Mouse (Mus musculus) stomach, embryonic 15.5 days (tissue): ENCODE results near the gene Auts2. TPM values are rescaled to one million over a fixed set of nuclear protein-coding genes. Genes with fewer than 3 reads are reported as not detected.

Source experiments
- ATAC-seq: fragments of 200-750 bp; cut with Nextera tagmentation; 2 replicates; pipeline ENCODE4 v1.8.0; 2017; ENCODE audit warnings: low read depth, moderate number of reproducible peaks, moderate TSS enrichment; ENCODE audit not compliant: insufficient read depth, low FRiP score
- H3K27ac ChIP-seq: fragments of 300-500 bp; sonication (generic); 2 replicates; pipeline ENCODE4 v1.5.1; 2015; ENCODE audit warnings: mild to moderate bottlenecking, inconsistent platforms
- H3K27me3 ChIP-seq: fragments of 300-500 bp; sonication (generic); replicated peaks from 2 replicates; pipeline ENCODE4 v1.6.1; 2015; ENCODE audit warnings: inconsistent platforms
- H3K36me3 ChIP-seq: fragments of 300-500 bp; sonication (generic); 2 replicates; pipeline ENCODE4 v1.6.1; 2015; ENCODE audit warnings: inconsistent platforms
- H3K4me1 ChIP-seq: fragments of 300-500 bp; sonication (generic); 2 replicates; pipeline ENCODE4 v1.6.1; 2015; ENCODE audit warnings: inconsistent platforms
- H3K4me2 ChIP-seq: fragments of 300-500 bp; sonication (generic); 2 replicates; pipeline ENCODE4 v1.6.1; 2015; ENCODE audit warnings: mild to moderate bottlenecking, inconsistent platforms
- H3K4me3 ChIP-seq: fragments of 300-500 bp; sonication (generic); replicated peaks from 2 replicates; pipeline ENCODE4 v1.5.1; 2015; ENCODE audit warnings: inconsistent platforms
- H3K9ac ChIP-seq: fragments of 300-500 bp; sonication (generic); 2 replicates; pipeline ENCODE4 v1.6.1; 2015; ENCODE audit warnings: inconsistent platforms
- H3K9me3 ChIP-seq: fragments of 300-500 bp; sonication (generic); 2 replicates; pipeline ENCODE4 v1.6.1; 2016; ENCODE audit warnings: inconsistent platforms
- whole genome bisulfite sequencing: fragments of 180-500 bp; shearing (Covaris S2); methylation state at CpG from one replicate; pipeline ENCODE4 v1.1.7; 2015; 5-methylcytosine and 5-hydroxymethylcytosine counted together
- polyA plus RNA-seq: library from polyadenylated mRNA; unstranded; fragments of >200 nt; fragmentation: Nextera tagmentation; extraction: Ambion mirVana; gene quantifications from 2 replicates; pipeline ENCODE4 v1.2.1, GENCODE M21; 2015

The Auts2 gene
- polyA plus RNA-seq, 1 experiment from 2014 or later = 25.5 TPM

DNA sequence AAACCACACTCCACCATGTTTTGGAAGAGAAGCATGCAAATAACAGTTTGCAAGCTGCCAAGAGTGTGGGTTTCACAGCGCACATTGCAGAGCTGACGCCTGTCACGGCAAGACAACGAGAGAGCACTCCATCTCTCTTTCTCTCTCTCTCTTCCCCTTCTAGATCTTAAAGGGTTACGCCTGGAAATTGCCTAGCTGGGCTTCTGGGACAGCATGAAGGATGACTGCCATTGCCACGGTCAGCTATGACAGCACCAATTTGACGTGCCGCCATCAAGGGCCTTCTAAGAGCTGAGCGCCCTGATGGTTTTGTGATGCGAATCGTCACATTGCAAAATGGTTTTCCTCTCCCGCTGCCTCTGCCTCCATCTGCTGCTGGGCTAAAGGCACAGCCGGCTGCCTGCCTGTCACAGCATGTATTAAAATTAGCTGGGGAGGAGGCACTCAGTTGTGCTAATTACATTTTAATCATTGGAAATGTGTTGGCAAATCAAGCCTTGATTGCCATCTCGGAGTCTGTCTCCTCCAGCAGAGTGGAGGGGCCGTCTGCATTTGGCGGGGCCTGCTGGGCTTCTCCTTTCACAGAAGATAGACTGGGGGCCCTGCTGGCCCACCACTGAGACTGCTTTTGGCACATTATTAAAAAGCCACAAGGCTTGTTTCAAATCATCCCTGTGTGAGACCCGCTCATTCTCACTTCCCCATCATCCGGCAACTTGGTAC is 748.6 kb downstream of the Auts2 start:
- no peak overlapping the region for H3K27ac ChIP-seq
- H3K9ac ChIP-seq = no peak overlapping the region
- no peaks in the 10 kb centered on the region for H3K36me3 ChIP-seq
- no peak overlapping the region for H3K4me2 ChIP-seq
- no peaks in the 10 kb centered on the region for H3K27me3 ChIP-seq
- H3K9me3 ChIP-seq = no peaks in the 10 kb centered on the region
- H3K4me3 ChIP-seq = no peak overlapping the region
- no peaks in the 10 kb centered on the region for H3K4me1 ChIP-seq
- 61% methylated on average over 18 of the region's 18 CpGs for WGBS
- no peak for ATAC-seq

DNA sequence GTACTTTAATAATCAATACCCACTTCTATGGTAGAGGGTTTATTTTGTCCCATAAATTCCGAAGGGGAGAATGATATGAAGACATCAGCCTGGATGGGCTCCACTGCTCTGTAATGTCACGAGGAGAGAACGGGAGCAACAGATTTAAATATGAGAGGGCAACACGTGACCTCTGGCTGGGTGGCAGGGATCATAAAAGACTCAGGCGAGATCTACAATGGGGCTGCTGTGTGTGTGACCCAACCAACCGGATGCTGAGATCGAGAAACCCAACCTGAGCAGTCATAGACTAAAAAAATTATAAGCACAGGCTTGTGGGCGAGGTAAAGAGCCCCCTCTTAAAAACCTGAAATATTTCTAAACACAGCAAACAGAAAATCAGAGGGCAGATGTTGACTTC is 753.5 kb downstream of the Auts2 start:
- no peak overlapping the region for H3K4me2 ChIP-seq
- WGBS = 57% methylated on average over 8 of the region's 8 CpGs
- H3K9ac ChIP-seq = no peak overlapping the region
- H3K9me3 ChIP-seq = no peaks in the 10 kb centered on the region
- H3K4me1 ChIP-seq = no peaks in the 10 kb centered on the region
- H3K4me3 ChIP-seq = no peak overlapping the region
- H3K27ac ChIP-seq = no peak overlapping the region
- no peaks in the 10 kb centered on the region for H3K27me3 ChIP-seq
- ATAC-seq = no peak
- H3K36me3 ChIP-seq = no peaks in the 10 kb centered on the region

DNA sequence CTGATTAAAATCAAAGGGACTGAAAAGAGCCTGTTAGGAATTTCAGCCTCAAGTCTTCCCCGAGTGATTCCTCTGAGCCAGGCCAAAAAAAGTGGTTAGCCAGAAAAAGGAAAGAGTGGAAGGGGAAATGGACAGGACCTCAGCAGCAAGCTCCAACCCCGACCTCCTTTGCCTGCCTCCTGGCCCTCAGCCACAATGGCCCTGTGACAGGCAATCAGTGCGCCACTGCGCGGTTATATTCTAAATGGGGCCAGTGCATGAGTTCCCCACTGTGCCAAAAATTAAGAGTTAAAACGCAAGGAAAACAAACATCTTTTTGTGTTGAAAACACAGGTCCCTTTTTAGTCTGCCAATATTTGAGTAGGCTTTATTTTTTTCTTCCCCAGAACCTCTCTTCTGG is 755.1 kb downstream of the Auts2 start:
- no peak overlapping the region for H3K4me3 ChIP-seq
- no peaks in the 10 kb centered on the region for H3K27me3 ChIP-seq
- no peaks in the 10 kb centered on the region for H3K36me3 ChIP-seq
- no peaks in the 10 kb centered on the region for H3K4me1 ChIP-seq
- no peaks in the 10 kb centered on the region for H3K9me3 ChIP-seq
- H3K27ac ChIP-seq = no peak overlapping the region
- WGBS = 67% methylated on average over 6 of the region's 6 CpGs
- H3K9ac ChIP-seq = no peak overlapping the region
- ATAC-seq = no peak
- no peak overlapping the region for H3K4me2 ChIP-seq

DNA sequence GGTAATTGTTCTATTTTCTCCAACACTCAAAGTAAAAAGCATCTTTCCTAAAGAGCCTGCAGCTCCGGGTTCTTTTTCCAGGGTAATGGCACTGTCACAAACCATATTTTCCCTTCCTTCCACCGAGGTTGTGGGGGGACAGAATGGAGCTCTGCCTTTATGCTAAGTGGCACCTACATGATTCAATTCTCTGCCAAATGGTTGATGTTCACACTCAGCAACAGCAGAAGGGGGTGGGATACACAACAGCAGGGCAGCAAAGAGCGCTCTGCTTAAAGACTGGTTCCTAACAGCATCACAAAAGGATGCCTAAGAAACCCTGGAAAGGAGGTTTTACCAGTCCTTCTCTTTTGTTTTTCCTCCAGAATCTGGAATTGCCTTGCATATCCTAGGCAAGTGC is 759.9 kb downstream of the Auts2 start:
- Histone ChIP-seq H3K27ac (no peak overlapping the region), H3K27me3 (no peaks in the 10 kb centered on the region), H3K4me2 (no peak overlapping the region), H3K4me3 (no peak overlapping the region), H3K9ac (no peak overlapping the region), H3K9me3 (no peaks in the 10 kb centered on the region), H3K4me1 (no peaks in the 10 kb centered on the region), H3K36me3 (no peaks in the 10 kb centered on the region)
- no peak for ATAC-seq
- WGBS = 64% methylated on average over 3 of the region's 3 CpGs

DNA sequence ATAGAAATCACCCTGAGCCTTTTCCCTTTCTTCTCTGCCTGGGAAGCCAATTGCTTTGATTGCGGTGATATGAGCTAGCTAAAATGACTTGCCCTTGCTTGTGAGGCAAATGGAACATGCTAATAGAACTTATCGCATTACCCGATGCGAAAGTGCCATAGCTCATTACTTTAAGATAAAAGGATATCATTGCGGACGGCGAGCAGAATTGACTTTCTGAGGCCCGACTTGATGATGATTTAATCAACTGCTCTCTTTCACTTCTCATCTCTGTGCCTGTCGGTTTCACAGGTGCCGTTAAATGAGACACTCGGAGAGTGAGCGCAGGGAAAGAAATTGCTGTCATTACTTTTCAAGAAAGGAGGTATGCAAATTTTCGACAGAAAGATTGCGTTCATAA is 762.1 kb downstream of the Auts2 start:
- Histone ChIP-seq H3K36me3 (no peaks in the 10 kb centered on the region), H3K9ac (no peak overlapping the region), H3K27ac (no peak overlapping the region), H3K9me3 (no peaks in the 10 kb centered on the region), H3K4me3 (no peak overlapping the region), H3K27me3 (no peaks in the 10 kb centered on the region), H3K4me1 (no peaks in the 10 kb centered on the region), H3K4me2 (no peak overlapping the region)
- no peak for ATAC-seq
- WGBS = 87% methylated on average over 14 of the region's 14 CpGs

DNA sequence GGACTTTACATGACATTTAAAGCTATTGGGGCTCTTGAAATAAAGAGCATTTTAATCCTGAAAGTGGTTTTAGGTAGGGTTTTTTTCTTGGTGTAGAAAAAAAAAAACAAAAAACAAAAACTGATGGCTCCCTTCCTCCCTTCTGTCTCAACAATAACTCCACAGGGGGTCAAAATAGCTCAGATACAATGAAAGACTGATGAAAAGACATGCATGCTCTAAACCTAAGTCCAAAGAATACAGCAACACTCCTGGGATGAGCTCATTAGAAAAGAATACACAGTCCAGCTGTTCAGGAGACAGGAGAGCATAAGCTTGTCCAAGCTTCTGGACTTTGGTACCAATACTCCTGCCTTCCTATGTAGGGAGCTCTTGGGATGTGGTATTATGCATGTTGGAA is 764.0 kb downstream of the Auts2 start:
- no peaks in the 10 kb centered on the region for H3K27me3 ChIP-seq
- H3K9ac ChIP-seq = no peak overlapping the region
- ATAC-seq = no peak
- H3K4me3 ChIP-seq = no peak overlapping the region
- H3K27ac ChIP-seq = no peak overlapping the region
- H3K4me1 ChIP-seq = no peaks in the 10 kb centered on the region
- no peaks in the 10 kb centered on the region for H3K36me3 ChIP-seq
- H3K9me3 ChIP-seq = no peaks in the 10 kb centered on the region
- H3K4me2 ChIP-seq = no peak overlapping the region

DNA sequence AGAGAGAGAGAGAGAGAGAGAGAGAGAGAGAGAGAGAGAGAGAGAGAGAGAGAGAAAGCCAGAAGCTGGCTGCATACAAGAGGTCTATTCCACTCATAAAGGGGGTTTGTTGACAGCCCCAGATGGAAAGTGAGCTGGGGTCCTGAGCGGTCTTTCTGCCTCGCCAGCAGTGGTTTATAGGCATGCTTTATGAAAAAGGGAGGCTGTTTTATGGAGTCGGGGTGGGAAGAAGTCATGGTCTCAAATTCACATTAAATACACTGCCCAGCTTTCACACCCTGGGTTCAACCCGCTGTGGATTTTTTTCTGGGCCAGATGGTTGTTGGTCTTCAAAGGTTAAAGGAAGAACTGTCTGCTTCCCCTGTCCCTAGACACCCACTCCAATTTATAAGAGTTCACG is 767.5 kb downstream of the Auts2 start:
- H3K4me1 ChIP-seq = no peaks in the 10 kb centered on the region
- H3K36me3 ChIP-seq = no peaks in the 10 kb centered on the region
- 71% methylated on average over 5 of the region's 5 CpGs for WGBS
- no peak overlapping the region for H3K27ac ChIP-seq
- no peak overlapping the region for H3K4me2 ChIP-seq
- no peaks in the 10 kb centered on the region for H3K27me3 ChIP-seq
- no peak overlapping the region for H3K9ac ChIP-seq
- no peak overlapping the region for H3K4me3 ChIP-seq
- no peaks in the 10 kb centered on the region for H3K9me3 ChIP-seq
- ATAC-seq = no peak

DNA sequence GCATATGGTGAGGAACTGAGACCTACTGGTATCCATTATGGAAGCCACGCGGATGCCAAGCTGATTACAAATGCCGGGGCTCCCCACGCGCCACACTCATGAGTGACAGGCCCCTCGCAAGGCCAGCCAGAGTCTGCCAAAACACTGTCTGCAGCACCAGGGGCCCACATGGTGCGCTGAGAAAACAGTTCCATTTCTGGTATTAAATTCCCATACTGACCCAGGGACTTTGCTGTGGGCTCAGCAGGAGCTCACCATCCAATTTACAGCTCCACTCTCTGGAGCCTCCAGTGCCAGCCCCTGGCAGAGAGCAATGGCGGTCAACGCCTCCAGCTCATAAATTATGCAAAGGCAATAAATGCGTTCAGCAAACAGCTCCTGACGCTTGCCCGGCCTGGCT is 767.9 kb downstream of the Auts2 start:
- H3K4me2 ChIP-seq = no peak overlapping the region
- no peaks in the 10 kb centered on the region for H3K4me1 ChIP-seq
- 63% methylated on average over 12 of the region's 12 CpGs for WGBS
- no peaks in the 10 kb centered on the region for H3K27me3 ChIP-seq
- H3K9ac ChIP-seq = no peak overlapping the region
- ATAC-seq = no peak
- H3K9me3 ChIP-seq = no peaks in the 10 kb centered on the region
- H3K36me3 ChIP-seq = no peaks in the 10 kb centered on the region
- H3K27ac ChIP-seq = no peak overlapping the region
- no peak overlapping the region for H3K4me3 ChIP-seq

DNA sequence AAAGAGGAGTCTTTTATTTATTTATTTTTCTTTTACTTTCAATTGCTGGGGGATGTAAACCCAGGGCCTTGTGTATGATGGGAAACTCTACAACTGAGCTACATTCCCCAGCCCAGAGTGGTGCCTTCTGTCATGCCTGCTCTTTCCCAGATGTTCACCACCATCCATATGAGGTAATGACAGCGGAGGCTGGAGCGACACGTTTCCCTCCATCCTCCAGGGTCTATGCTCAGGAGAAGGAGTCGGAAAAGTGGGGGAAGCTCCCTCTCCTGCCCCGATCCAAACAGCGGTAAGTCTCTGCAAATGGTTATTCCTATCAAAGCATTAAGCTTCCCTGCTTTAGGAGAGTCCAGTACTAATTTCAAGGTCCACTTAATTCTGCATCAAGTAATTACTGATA is 768.4 kb downstream of the Auts2 start:
- no peak for ATAC-seq
- no peak overlapping the region for H3K4me3 ChIP-seq
- no peak overlapping the region for H3K9ac ChIP-seq
- H3K9me3 ChIP-seq = no peaks in the 10 kb centered on the region
- no peaks in the 10 kb centered on the region for H3K27me3 ChIP-seq
- 86% methylated on average over 6 of the region's 6 CpGs for WGBS
- no peak overlapping the region for H3K27ac ChIP-seq
- H3K4me1 ChIP-seq = no peaks in the 10 kb centered on the region
- H3K4me2 ChIP-seq = no peak overlapping the region
- H3K36me3 ChIP-seq = no peaks in the 10 kb centered on the region

DNA sequence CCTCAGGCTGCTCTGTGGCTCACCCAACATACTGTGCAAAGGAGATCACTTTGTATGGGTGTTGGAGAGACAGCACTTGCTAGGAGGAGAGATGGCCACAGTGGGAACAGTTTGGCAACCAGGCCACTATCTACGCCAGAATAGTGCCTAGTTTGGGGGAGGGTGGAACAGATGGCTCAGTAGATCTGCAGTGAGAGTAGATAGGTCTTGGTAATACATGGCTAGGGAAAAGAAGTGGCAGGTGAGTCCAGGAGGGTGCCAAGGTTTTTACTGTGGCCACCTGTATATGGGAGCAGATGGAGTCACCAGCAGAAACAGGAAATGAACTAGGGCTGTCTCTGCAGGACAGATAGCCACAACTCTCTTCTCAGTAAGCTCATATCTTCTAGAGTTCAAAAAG is 770.5 kb downstream of the Auts2 start:
- H3K27ac ChIP-seq = no peak overlapping the region
- no peak for ATAC-seq
- 92% methylated on average over 1 of the region's 1 CpGs for WGBS

DNA sequence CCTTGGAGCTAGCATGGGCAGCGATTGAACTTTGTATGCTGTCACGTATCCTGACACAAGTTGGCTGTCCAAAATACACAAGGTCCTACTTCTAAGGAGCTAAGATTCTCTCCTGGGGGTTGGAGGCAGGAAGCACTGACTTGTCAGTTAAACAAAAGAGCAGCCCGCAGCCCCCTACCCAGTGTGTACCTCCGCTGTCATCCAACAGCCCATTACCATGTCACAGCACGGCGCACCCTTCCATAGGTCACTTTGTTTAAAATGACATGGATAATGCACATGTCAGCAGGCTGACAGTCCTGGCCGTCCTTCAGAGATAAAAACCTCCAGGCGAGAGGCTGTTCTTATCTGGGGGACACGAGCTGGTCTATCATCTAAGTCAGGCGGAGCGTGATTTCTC is 773.9 kb downstream of the Auts2 start:
- Histone ChIP-seq H3K4me2 (no peak overlapping the region), H3K9ac (no peak overlapping the region), H3K36me3 (no peaks in the 10 kb centered on the region), H3K27me3 (no peaks in the 10 kb centered on the region), H3K27ac (no peak overlapping the region), H3K4me1 (no peaks in the 10 kb centered on the region), H3K9me3 (no peaks in the 10 kb centered on the region), H3K4me3 (no peak overlapping the region)
- no peak for ATAC-seq
- 47% methylated on average over 11 of the region's 11 CpGs for WGBS

More for the DNA sequence above, 770.5 kb downstream of the Auts2 start:
- H3K4me1 ChIP-seq = no peaks in the 10 kb centered on the region
- H3K36me3 ChIP-seq = no peaks in the 10 kb centered on the region
- H3K27me3 ChIP-seq = no peaks in the 10 kb centered on the region
- H3K4me2 ChIP-seq = no peak overlapping the region
- H3K9me3 ChIP-seq = no peaks in the 10 kb centered on the region
- H3K9ac ChIP-seq = no peak overlapping the region
- H3K4me3 ChIP-seq = no peak overlapping the region

DNA sequence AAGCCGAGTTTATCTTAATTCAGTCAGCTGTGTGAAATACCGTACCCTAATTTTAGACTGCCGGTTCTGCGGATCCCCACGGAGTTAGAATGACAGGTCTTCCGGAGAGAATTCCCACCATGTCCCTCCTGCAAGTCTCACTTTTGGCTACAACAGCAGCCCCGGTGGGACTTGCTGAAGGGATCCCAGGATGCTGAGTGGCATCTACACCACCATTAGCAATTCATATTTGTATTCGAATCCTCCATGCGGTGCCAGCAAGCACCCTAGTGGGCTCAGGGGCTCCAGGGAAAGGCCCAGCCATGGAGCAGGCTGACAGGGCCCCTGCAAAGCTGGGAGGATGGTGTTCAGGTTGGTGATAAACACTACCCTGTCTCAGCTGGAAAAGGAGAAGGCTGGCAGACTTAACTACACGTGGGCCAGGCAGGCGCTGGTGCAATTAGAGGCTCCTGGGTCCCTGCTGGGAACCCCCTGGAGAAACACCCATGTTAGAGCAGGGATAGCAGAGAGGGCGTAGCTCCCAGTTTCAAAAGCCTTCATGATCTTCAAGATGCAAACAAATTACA is 775.4 kb downstream of the Auts2 start:
- H3K9me3 ChIP-seq = no peaks in the 10 kb centered on the region
- no peak overlapping the region for H3K4me2 ChIP-seq
- no peaks in the 10 kb centered on the region for H3K27me3 ChIP-seq
- no peaks in the 10 kb centered on the region for H3K36me3 ChIP-seq
- no peak overlapping the region for H3K4me3 ChIP-seq
- WGBS = 73% methylated on average over 12 of the region's 12 CpGs
- no peak overlapping the region for H3K9ac ChIP-seq
- no peaks in the 10 kb centered on the region for H3K4me1 ChIP-seq
- no peak overlapping the region for H3K27ac ChIP-seq
- ATAC-seq = no peak

DNA sequence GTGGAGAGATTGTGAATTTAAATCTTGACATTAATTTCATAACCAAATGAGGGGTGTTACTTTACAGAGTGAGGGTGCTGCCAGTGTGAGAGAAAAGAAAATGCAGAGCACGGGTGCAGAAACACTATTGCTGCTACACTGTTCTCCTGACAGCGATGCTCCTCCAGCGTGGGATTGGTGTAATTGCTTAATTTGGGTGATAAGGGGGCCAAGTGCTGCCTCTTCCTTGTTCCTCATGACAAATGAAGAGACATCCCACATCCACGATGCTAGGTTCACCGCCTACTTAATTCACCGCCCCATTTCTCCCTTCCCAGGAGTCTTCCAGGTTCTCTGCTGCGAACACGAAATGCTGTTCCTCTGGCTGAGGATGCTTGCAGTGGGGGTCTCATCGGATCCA is 776.0 kb downstream of the Auts2 start:
- Histone ChIP-seq H3K27ac (no peak overlapping the region), H3K4me3 (no peak overlapping the region), H3K4me1 (no peaks in the 10 kb centered on the region), H3K27me3 (no peaks in the 10 kb centered on the region), H3K9me3 (no peaks in the 10 kb centered on the region), H3K9ac (no peak overlapping the region), H3K4me2 (no peak overlapping the region), H3K36me3 (no peaks in the 10 kb centered on the region)
- ATAC-seq = no peak
- 83% methylated on average over 9 of the region's 9 CpGs for WGBS
